Mouse (Mus musculus): Measurements from ENCODE around the gene Hs6st1. TPM values are rescaled to one million over a fixed set of nuclear protein-coding genes. Genes with fewer than 3 reads are reported as not detected.
A peak's percentile ranks its signal among the peaks of the same experiment; 100 is the strongest.

Hs6st1 gene
- total RNA-seq, 2 experiments from 2014 or later = 18.4 to 22.2 TPM

- DNase-seq = no peak
- intact Hi-C loops (cut with DNase I) = no loop called here
These were observed 50.8 kb downstream of the Hs6st1 start for GRCm38 (mm10) chr1:36118958-36119357.

GRCm38 (mm10) chr1:36119426-36119825 is 51.2 kb downstream of the Hs6st1 start:
- no peak for DNase-seq
- intact Hi-C loops (cut with DNase I) = no loop called here

GRCm38 (mm10) chr1:36121172-36121571 is 53.0 kb downstream of the Hs6st1 start:
- intact Hi-C loops (cut with DNase I) = no loop called here
- DNase-seq = no peak

- intact Hi-C loops (cut with DNase I) = no loop called here
- DNase-seq = no peak
These were observed 56.9 kb downstream of the Hs6st1 start for GRCm38 (mm10) chr1:36125076-36125475.

- intact Hi-C loops (cut with DNase I) = no loop called here
- no peak for DNase-seq
These were observed 60.9 kb downstream of the Hs6st1 start for GRCm38 (mm10) chr1:36129126-36129525.

- intact Hi-C loops (cut with DNase I) = loop anchor here (10.0 kb wide), 1 partner anchor 255 kb away; no protein-coding TSS in a partner anchor
- no peak for DNase-seq
These were observed 61.7 kb downstream of the Hs6st1 start for GRCm38 (mm10) chr1:36129881-36130280.

GRCm38 (mm10) chr1:36130307-36131035 is 62.3 kb downstream of the Hs6st1 start:
- intact Hi-C loops (cut with DNase I) = loop anchor here (10.0 kb wide), 1 partner anchor 256 kb away; no protein-coding TSS in a partner anchor
- no peak for DNase-seq

- intact Hi-C loops (cut with DNase I) = loop anchor here (10.0 kb wide), 1 partner anchor 256 kb away; no protein-coding TSS in a partner anchor
- no peak for DNase-seq
These were observed 63.0 kb downstream of the Hs6st1 start for GRCm38 (mm10) chr1:36131154-36131553.

- DNase-seq = no peak
- intact Hi-C loops (cut with DNase I) = loop anchor here (10.0 kb wide), 1 partner anchor 257 kb away; no protein-coding TSS in a partner anchor
These were observed 63.6 kb downstream of the Hs6st1 start for GRCm38 (mm10) chr1:36131766-36132165.

- intact Hi-C loops (cut with DNase I) = loop anchor here (10.0 kb wide), 1 partner anchor 257 kb away; no protein-coding TSS in a partner anchor
- no peak for DNase-seq
These were observed 64.0 kb downstream of the Hs6st1 start for GRCm38 (mm10) chr1:36132211-36132610.

GRCm38 (mm10) chr1:36133041-36133440 is 64.8 kb downstream of the Hs6st1 start:
- intact Hi-C loops (cut with DNase I) = loop anchor here (10.0 kb wide), 1 partner anchor 258 kb away; no protein-coding TSS in a partner anchor
- DNase-seq = no peak

- DNase-seq = no peak
- intact Hi-C loops (cut with DNase I) = loop anchor here (1.0 to 10.0 kb wide), 2 partner anchors 65 to 259 kb away; partner anchors contain the start of gene Hs6st1
These were observed 65.4 kb downstream of the Hs6st1 start for GRCm38 (mm10) chr1:36133647-36134046.

GRCm38 (mm10) chr1:36134584-36134983 is 66.4 kb downstream of the Hs6st1 start:
- peak; percentile 63 to 66 for DNase-seq
- intact Hi-C loops (cut with DNase I) = loop anchor here (1.0 to 10.0 kb wide), 2 partner anchors 66 to 260 kb away; partner anchors contain the start of gene Hs6st1

- intact Hi-C loops (cut with DNase I) = no loop called here
- no peak for DNase-seq
These were observed 72.1 kb downstream of the Hs6st1 start for GRCm38 (mm10) chr1:36140311-36140710.

- DNase-seq = no peak
- intact Hi-C loops (cut with DNase I) = loop anchor here (2.0 kb wide), 1 partner anchor 110 kb away; no protein-coding TSS in a partner anchor
These were observed 76.8 kb downstream of the Hs6st1 start for GRCm38 (mm10) chr1:36145050-36145449.

- intact Hi-C loops (cut with DNase I) = no loop called here
- no peak for DNase-seq
These were observed 80.6 kb downstream of the Hs6st1 start for GRCm38 (mm10) chr1:36148809-36149208.

GRCm38 (mm10) chr1:36149411-36149810 is 81.2 kb downstream of the Hs6st1 start:
- DNase-seq = no peak
- intact Hi-C loops (cut with DNase I) = no loop called here

Small RNA genes lying within 50 kb of the gene (microRNA-seq; reads per million reads assigned to microRNA genes)
- gene Mir6897 = 0 to 2.1 reads per million in 2 experiments

Other genes with a start within 250 kb of the Hs6st1 start
- gene Uggt1, start 176.3 kb downstream of the Hs6st1 start, total RNA-seq (2021) = 10 to 100 TPM; 18.2 to 24.1 TPM
- gene Neurl3, start 206.3 kb downstream of the Hs6st1 start, total RNA-seq (2021) = under 1 TPM; 0.31 to 0.72 TPM
- gene Arid5a, start 239.3 kb downstream of the Hs6st1 start, total RNA-seq (2021) = 10 to 100 TPM; 10.7 to 11.8 TPM

Measured in gastrocnemius, postnatal 36 days (tissue).